Mouse (Mus musculus) limb, embryonic 15.5 days (tissue): ENCODE results near the gene Gm9837. TPM values are rescaled to one million over a fixed set of nuclear protein-coding genes. Genes with fewer than 3 reads are reported as not detected.

ENCODE experiments used
- ATAC-seq: fragments of 200-750 bp; cut with Nextera tagmentation; 2 replicates; pipeline ENCODE4 v1.8.0; 2017; ENCODE audit warnings: low read depth, moderate TSS enrichment; ENCODE audit not compliant: insufficient number of reproducible peaks, low FRiP score, low TSS enrichment
- H3K27ac ChIP-seq: fragments of 300-500 bp; sonication (generic); 2 replicates; pipeline ENCODE4 v1.5.1; 2015; ENCODE audit warnings: moderate library complexity, mild to moderate bottlenecking, inconsistent platforms
- H3K27me3 ChIP-seq: fragments of 300-500 bp; sonication (generic); 2 replicates; pipeline ENCODE4 v1.6.1; 2015; ENCODE audit warnings: inconsistent platforms
- H3K36me3 ChIP-seq: fragments of 300-500 bp; sonication (generic); 2 replicates; pipeline ENCODE4 v1.6.1; 2015; ENCODE audit warnings: inconsistent platforms
- H3K4me1 ChIP-seq: fragments of 300-500 bp; sonication (generic); 2 replicates; pipeline ENCODE4 v1.6.1; 2015; ENCODE audit warnings: inconsistent platforms
- H3K4me2 ChIP-seq: fragments of 300-500 bp; sonication (generic); 2 replicates; pipeline ENCODE4 v1.6.1; 2015; ENCODE audit warnings: mild to moderate bottlenecking, inconsistent platforms
- H3K4me3 ChIP-seq: fragments of 300-500 bp; sonication (generic); 2 replicates; pipeline ENCODE4 v1.5.1; 2015; ENCODE audit warnings: mild to moderate bottlenecking, inconsistent platforms
- H3K9ac ChIP-seq: fragments of 300-500 bp; sonication (generic); 2 replicates; pipeline ENCODE4 v1.6.1; 2015; ENCODE audit warnings: inconsistent platforms
- H3K9me3 ChIP-seq: fragments of 300-500 bp; sonication (generic); 2 replicates; pipeline ENCODE4 v1.6.1; 2016; ENCODE audit warnings: inconsistent platforms
- WGBS: fragments of 180-500 bp; shearing (Covaris S2); methylation state at CpG from one replicate; pipeline ENCODE4 v1.1.7; 2015; 5-methylcytosine and 5-hydroxymethylcytosine counted together
- polyA plus RNA-seq: library from polyadenylated mRNA; unstranded; fragments of >200 nt; fragmentation: Nextera tagmentation; extraction: Ambion mirVana; gene quantifications from 2 replicates; pipeline ENCODE4 v1.2.1, GENCODE M21; 2015

Gm9837 gene
- polyA plus RNA-seq, 1 experiment from 2014 or later, result not detected

GRCm38 (mm10) chr11:53503738-53504137 is 33.5 kb upstream of the Gm9837 start:
- no peak overlapping the region for H3K4me2 ChIP-seq
- H3K4me1 ChIP-seq, result peaks cover 11% of the 10 kb centered on the region
- no peaks in the 10 kb centered on the region for H3K36me3 ChIP-seq
- H3K9me3 ChIP-seq, result no peaks in the 10 kb centered on the region
- WGBS, result 85% methylated on average over 5 of the region's 5 CpGs
- no peak overlapping the region for H3K27ac ChIP-seq
- no peaks in the 10 kb centered on the region for H3K27me3 ChIP-seq
- no peak overlapping the region for H3K9ac ChIP-seq
- H3K4me3 ChIP-seq, result no peak overlapping the region
- no peak for ATAC-seq

DNA sequence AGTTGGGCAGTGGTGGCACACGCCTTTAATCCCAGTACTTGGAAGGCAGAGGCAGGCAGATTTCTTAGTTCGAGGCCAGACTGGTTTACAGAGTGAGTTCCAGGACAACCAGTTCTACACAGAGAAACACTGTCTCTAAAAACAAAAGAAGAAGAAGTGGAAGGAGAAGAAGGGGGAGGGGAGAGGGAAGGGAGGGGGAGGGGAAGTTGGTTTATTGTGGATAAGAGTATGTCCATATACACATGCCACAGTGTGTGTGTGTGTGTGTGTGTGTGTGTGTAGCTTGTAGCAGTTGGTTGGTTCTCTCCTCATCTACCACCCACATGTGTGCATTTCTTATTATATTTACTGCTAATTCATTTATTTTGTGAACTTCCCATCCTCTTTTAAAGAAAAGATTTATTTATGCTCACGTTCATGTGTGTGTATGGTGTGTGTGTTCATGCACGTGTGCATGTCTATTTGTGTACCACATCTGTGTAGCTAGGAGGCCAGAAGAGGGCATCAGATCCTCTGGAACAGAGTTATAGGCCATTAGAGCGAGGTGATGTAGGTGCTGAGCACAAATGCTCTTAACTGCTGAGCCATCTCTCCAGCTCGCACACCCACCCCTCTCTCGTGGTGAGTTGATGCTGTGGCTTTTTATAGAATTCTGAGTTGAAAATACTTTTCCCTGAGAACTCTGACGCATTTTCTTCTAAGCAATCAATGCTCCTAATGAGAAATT is 31.9 kb upstream of the Gm9837 start:
- ATAC-seq, result no peak
- Histone ChIP-seq H3K4me2 (no peak overlapping the region), H3K27ac (no peak overlapping the region), H3K9ac (no peak overlapping the region), H3K27me3 (no peaks in the 10 kb centered on the region), H3K36me3 (no peaks in the 10 kb centered on the region), H3K9me3 (no peaks in the 10 kb centered on the region), H3K4me1 (peaks cover 11% of the 10 kb centered on the region), H3K4me3 (no peak overlapping the region)
- 75% methylated on average over 8 of the region's 8 CpGs for WGBS

GRCm38 (mm10) chr11:53500569-53500968 is 30.3 kb upstream of the Gm9837 start:
- no peak overlapping the region for H3K27ac ChIP-seq
- WGBS, result 10% methylated on average over 11 of the region's 11 CpGs
- peaks cover 13% of the 10 kb centered on the region for H3K4me1 ChIP-seq
- no peak overlapping the region for H3K4me2 ChIP-seq
- H3K27me3 ChIP-seq, result no peaks in the 10 kb centered on the region
- no peaks in the 10 kb centered on the region for H3K36me3 ChIP-seq
- H3K9ac ChIP-seq, result no peak overlapping the region
- H3K4me3 ChIP-seq, result no peak overlapping the region
- no peak for ATAC-seq
- H3K9me3 ChIP-seq, result no peaks in the 10 kb centered on the region

DNA sequence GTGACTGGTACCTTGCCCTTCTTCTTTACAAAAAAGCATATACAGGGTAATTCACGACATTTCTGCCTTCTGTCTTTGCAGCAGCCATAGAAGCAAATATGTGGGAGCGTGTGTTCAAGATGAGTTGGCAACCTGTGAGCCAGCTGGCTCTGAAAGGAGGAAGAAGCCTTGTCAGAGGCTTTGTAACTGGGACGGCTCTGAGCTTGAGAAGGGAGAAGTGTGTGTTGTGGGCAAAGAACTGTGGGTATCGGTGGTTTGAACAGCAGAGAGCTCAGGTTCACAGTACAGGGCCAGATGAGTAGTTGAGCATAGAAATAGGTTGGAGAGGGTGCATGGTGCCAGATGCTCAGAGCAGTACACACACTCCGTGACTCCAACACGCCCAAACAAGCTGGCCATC is 26.7 kb upstream of the Gm9837 start:
- 67% methylated on average over 6 of the region's 6 CpGs for WGBS
- Histone ChIP-seq H3K9ac (no peak overlapping the region), H3K4me2 (no peak overlapping the region), H3K4me1 (peaks cover 10% of the 10 kb centered on the region), H3K4me3 (no peak overlapping the region), H3K27ac (no peak overlapping the region), H3K9me3 (no peaks in the 10 kb centered on the region), H3K27me3 (no peaks in the 10 kb centered on the region), H3K36me3 (no peaks in the 10 kb centered on the region)
- no peak for ATAC-seq

- Histone ChIP-seq H3K27me3 (no peaks in the 10 kb centered on the region), H3K36me3 (no peaks in the 10 kb centered on the region), H3K4me3 (no peak overlapping the region), H3K9me3 (no peaks in the 10 kb centered on the region), H3K4me2 (no peak overlapping the region), H3K4me1 (peaks cover 8% of the 10 kb centered on the region), H3K27ac (peak overlapping the region; percentile 13; the same call in 1 of the 2 replicates), H3K9ac (no peak overlapping the region)
- no peak for ATAC-seq
- 51% methylated on average over 6 of the region's 6 CpGs for WGBS
Measured at GRCm38 (mm10) chr11:53495417-53495816, 25.1 kb upstream of the Gm9837 start.

- H3K27ac ChIP-seq, result no peak overlapping the region
- H3K4me2 ChIP-seq, result no peak overlapping the region
- no peak overlapping the region for H3K4me3 ChIP-seq
- H3K9me3 ChIP-seq, result no peaks in the 10 kb centered on the region
- peaks cover 7% of the 10 kb centered on the region; the same call in 1 of the 2 replicates for H3K4me1 ChIP-seq
- no peaks in the 10 kb centered on the region for H3K27me3 ChIP-seq
- ATAC-seq, result no peak
- no peak overlapping the region for H3K9ac ChIP-seq
- H3K36me3 ChIP-seq, result no peaks in the 10 kb centered on the region
- 37% methylated on average over 3 of the region's 3 CpGs for WGBS
Measured at GRCm38 (mm10) chr11:53493243-53493955, 23.1 kb upstream of the Gm9837 start.

DNA sequence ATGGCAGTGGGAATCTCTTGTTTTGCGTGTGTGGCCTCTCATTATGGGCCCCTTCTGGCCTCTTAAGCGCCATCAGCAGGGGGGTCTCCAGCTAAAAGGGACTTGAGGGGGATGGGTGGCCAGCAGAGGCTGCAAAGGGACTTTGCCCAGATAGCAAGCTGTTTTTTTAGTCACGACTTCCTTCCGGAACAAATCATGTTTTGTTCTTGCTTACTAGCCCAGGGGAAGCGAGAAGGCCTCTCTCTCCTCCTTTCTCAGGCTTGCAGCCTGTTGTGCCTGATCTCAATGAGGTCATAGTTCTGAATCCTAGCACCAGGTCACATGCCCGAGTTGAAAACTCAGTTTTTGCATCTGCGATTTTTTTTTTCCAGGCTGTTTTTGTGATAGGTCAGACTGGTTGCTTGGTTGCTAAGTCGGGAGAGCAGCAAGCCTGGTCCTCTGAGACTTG is 21.7 kb upstream of the Gm9837 start:
- Histone ChIP-seq H3K27me3 (peaks cover 7% of the 10 kb centered on the region), H3K4me1 (peaks cover 13% of the 10 kb centered on the region), H3K27ac (no peak overlapping the region), H3K36me3 (no peaks in the 10 kb centered on the region), H3K4me3 (no peak overlapping the region), H3K9ac (no peak overlapping the region), H3K9me3 (no peaks in the 10 kb centered on the region), H3K4me2 (no peak overlapping the region)
- 36% methylated on average over 8 of the region's 8 CpGs for WGBS
- ATAC-seq, result no peak

DNA sequence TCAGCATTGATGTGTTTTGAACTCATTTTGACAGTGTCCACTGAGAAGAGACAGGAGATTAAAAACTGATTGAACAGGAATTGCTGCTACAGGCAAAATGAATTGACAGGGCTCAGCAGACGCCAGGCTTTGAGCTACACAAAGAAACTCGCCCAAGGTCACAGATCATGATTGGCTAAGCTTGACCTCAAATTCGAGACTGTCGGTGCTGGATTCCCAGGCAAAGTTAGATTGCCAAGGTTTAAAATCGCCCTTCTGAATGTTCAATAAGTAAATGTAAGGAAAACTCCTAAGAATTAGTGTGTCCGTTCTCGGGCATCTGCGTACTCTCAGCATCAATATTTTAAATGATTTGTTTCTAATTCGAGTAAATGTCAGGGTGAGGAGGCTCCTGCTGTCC is 19.1 kb upstream of the Gm9837 start:
- Histone ChIP-seq H3K4me1 (peaks cover 18% of the 10 kb centered on the region), H3K27ac (no peak overlapping the region), H3K27me3 (peaks cover 17% of the 10 kb centered on the region), H3K4me2 (no peak overlapping the region), H3K9me3 (no peaks in the 10 kb centered on the region), H3K4me3 (no peak overlapping the region), H3K9ac (no peak overlapping the region), H3K36me3 (no peaks in the 10 kb centered on the region)
- WGBS, result 82% methylated on average over 9 of the region's 9 CpGs
- no peak for ATAC-seq

GRCm38 (mm10) chr11:53489007-53489406 is 18.7 kb upstream of the Gm9837 start:
- Histone ChIP-seq H3K9ac (no peak overlapping the region), H3K27me3 (peaks cover 17% of the 10 kb centered on the region), H3K4me1 (peaks cover 18% of the 10 kb centered on the region), H3K4me2 (no peak overlapping the region), H3K36me3 (no peaks in the 10 kb centered on the region), H3K4me3 (no peak overlapping the region), H3K9me3 (no peaks in the 10 kb centered on the region), H3K27ac (no peak overlapping the region)
- WGBS, result 94% methylated on average over 5 of the region's 5 CpGs
- ATAC-seq, result no peak

GRCm38 (mm10) chr11:53486822-53487594 is 16.7 kb upstream of the Gm9837 start:
- 0 out of 2 replicates have a peak overlapping the region, but pooled peaks have one; percentile 7 for H3K9ac ChIP-seq
- WGBS, result 6% methylated on average over 27 of the region's 27 CpGs
- H3K4me3 ChIP-seq, result peak overlapping the region; percentile 21
- no peak overlapping the region for H3K27ac ChIP-seq
- no peaks in the 10 kb centered on the region for H3K9me3 ChIP-seq
- peak; percentile 33; the same call in 1 of the 2 replicates for ATAC-seq
- H3K27me3 ChIP-seq, result peaks cover 25% of the 10 kb centered on the region
- peaks cover 16% of the 10 kb centered on the region for H3K4me1 ChIP-seq
- H3K4me2 ChIP-seq, result peak overlapping the region; percentile 44
- no peaks in the 10 kb centered on the region for H3K36me3 ChIP-seq

DNA sequence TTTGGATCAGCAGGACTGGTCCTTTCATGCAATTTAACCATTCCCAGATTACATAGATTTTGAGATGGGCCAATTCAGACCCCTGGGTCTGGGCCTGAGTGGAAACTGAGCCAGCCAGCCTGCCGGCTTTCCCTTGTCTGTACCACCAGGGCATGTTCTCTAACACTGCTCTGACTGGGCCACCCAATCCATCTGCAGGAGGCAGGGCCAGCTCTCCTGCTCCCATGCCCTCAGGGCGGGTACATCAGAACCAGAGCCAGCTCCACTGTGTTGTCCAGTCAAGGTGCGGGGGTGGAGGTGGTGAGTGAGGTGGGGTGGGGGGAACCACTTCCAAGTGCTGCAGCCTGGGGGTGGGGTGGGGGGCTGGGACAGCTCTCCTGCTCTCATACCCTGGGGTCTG is 16.1 kb upstream of the Gm9837 start:
- WGBS, result 69% methylated on average over 3 of the region's 3 CpGs
- H3K4me3 ChIP-seq, result no peak overlapping the region
- peaks cover 13% of the 10 kb centered on the region for H3K4me1 ChIP-seq
- ATAC-seq, result no peak
- H3K36me3 ChIP-seq, result no peaks in the 10 kb centered on the region
- H3K9me3 ChIP-seq, result no peaks in the 10 kb centered on the region
- peaks cover 29% of the 10 kb centered on the region for H3K27me3 ChIP-seq
- no peak overlapping the region for H3K27ac ChIP-seq
- no peak overlapping the region for H3K9ac ChIP-seq
- H3K4me2 ChIP-seq, result no peak overlapping the region

DNA sequence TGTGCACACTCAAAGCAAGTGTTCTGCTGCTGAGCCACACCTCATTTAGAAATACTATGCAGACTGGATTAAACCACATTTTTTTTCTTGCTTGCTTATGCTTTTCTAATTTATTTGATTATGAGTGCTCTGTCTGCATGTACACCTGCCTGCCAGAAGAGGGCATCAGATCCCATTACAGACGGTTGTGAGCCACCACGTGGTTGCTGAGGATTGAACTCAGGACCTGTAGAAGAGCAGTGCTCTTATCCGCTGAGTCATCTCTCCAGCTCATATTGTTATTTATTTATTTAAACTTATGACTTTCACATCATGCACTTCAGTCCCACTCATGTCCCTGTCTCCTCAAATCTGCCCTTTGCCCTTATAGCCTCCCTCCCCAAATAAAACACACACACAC is 15.4 kb upstream of the Gm9837 start:
- 43% methylated on average over 3 of the region's 3 CpGs for WGBS

More for the DNA sequence above, 15.4 kb upstream of the Gm9837 start:
- no peak for ATAC-seq
- no peak overlapping the region for H3K9ac ChIP-seq
- H3K4me2 ChIP-seq, result no peak overlapping the region
- no peaks in the 10 kb centered on the region for H3K9me3 ChIP-seq
- H3K4me1 ChIP-seq, result peaks cover 13% of the 10 kb centered on the region
- no peaks in the 10 kb centered on the region for H3K36me3 ChIP-seq
- peaks cover 35% of the 10 kb centered on the region for H3K27me3 ChIP-seq
- H3K4me3 ChIP-seq, result no peak overlapping the region
- H3K27ac ChIP-seq, result no peak overlapping the region
